Comparison of ENCODE assay signal across 1 mouse cellular context in the genomic region with DNA sequence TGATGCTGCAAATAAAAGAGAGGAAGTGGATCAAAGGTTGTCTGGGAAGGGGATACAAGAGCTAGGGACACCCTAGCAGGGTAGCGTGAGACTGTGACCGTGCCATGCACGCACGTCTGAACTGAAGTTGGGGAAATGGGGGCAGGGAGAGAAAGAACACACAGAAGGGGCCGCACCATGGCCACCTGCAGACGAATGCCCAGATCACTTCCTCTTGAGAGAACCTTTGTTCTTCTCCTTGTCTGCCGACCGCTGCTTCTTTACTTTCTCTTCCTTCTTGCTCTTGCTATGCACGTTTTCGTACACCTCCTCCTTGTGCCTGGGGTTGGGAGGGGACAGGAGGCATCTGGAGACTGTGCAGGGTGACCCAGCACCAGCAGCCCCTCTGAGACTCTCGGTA.
TF ChIP-seq lines count a peak whose summit lies in the region.

No protein-coding gene starts in this region.

TF ChIP-seq in CH12.LX, 34 proteins besides CTCF, POLR2A, EP300 and RAD21 (continued from another document):
- no peak for TF ChIP-seq CHD1 (IDR thresholded peaks at IDR 0.05; ENCODE audit: low read depth, low read length)
- peak; percentile 28; the same call in 1 of the 2 replicates for TF ChIP-seq NELFE (IDR thresholded peaks at IDR 0.05; ENCODE audit: low read depth, low read length)
- TF ChIP-seq SMC3 (IDR thresholded peaks at IDR 0.05; ENCODE audit: low read depth, low read length), result peak; percentile 28; the same call in 1 of the 2 replicates
- no peak for TF ChIP-seq USF1 (IDR thresholded peaks at IDR 0.05; ENCODE audit: low read depth, low read length)
- peak; percentile 98 for TF ChIP-seq BHLHE40 (IDR thresholded peaks at IDR 0.05; ENCODE audit: low read depth, low read length)
- peak; percentile 61; the same call in 1 of the 2 replicates for TF ChIP-seq POLR2AphosphoS2 (IDR thresholded peaks at IDR 0.05; ENCODE audit: low read depth, low read length)
- TF ChIP-seq PAX5 (IDR thresholded peaks at IDR 0.05; ENCODE audit: low read length), result no peak
- peak; percentile 73; the same call in 1 of the 2 replicates for TF ChIP-seq MEF2A (IDR thresholded peaks at IDR 0.05; ENCODE audit: borderline replicate concordance, low read depth, low read length)
- TF ChIP-seq HCFC1 (IDR thresholded peaks at IDR 0.05; ENCODE audit: low read depth, low read length), result peak; percentile 42
- no peak for TF ChIP-seq JUN (IDR thresholded peaks at IDR 0.05; ENCODE audit: insufficient read depth, low read depth, low read length)
- TF ChIP-seq MAFK (IDR thresholded peaks at IDR 0.05; ENCODE audit: insufficient replicate concordance, low read length), result 0 out of 2 replicates have a peak, but pooled peaks have one; percentile 10
- TF ChIP-seq KAT2A (IDR thresholded peaks at IDR 0.05; ENCODE audit: insufficient replicate concordance, low read length), result no peak
- TF ChIP-seq UBTF (IDR thresholded peaks at IDR 0.05; ENCODE audit: low read depth, low read length), result no peak
- TF ChIP-seq USF2 (conservative IDR thresholded peaks at IDR 0.05; ENCODE audit: low read depth, low read length), result no peak
- TF ChIP-seq ZC3H11A (IDR thresholded peaks at IDR 0.05; ENCODE audit: low read depth, low read length), result no peak
- TF ChIP-seq RCOR1 (conservative IDR thresholded peaks at IDR 0.05; ENCODE audit: low read depth, low read length), result peak; percentile 79
- TF ChIP-seq ZKSCAN1 (IDR thresholded peaks at IDR 0.05; ENCODE audit: borderline replicate concordance, low read depth, low read length), result no peak
- TF ChIP-seq CHD2 (IDR thresholded peaks at IDR 0.05; ENCODE audit: low read length), result peak; percentile 86
- no peak for TF ChIP-seq ZMIZ1 (IDR thresholded peaks at IDR 0.05; ENCODE audit: low read depth, low read length)
- peak; percentile 91 for TF ChIP-seq MYC (IDR thresholded peaks at IDR 0.05; ENCODE audit: low read depth, low read length)
- peak; percentile 96 for TF ChIP-seq TCF12 (IDR thresholded peaks at IDR 0.05; ENCODE audit: low read depth, low read length)
- peak; percentile 66 for TF ChIP-seq SIN3A (IDR thresholded peaks at IDR 0.05; ENCODE audit: low read length)
- peak; percentile 73 for TF ChIP-seq TBP (conservative IDR thresholded peaks at IDR 0.05; ENCODE audit: low read depth, low read length)
- TF ChIP-seq NRF1 (IDR thresholded peaks at IDR 0.05; ENCODE audit: low read depth, low read length), result no peak
- peak; percentile 87 for TF ChIP-seq ETS1 (conservative IDR thresholded peaks at IDR 0.05; ENCODE audit: low read depth, low read length)
- peak; percentile 86 for TF ChIP-seq IRF4 (IDR thresholded peaks at IDR 0.05; ENCODE audit: low read depth, low read length)
- TF ChIP-seq MAZ (IDR thresholded peaks at IDR 0.05; ENCODE audit: low read depth, low read length), result peak; percentile 87; the same call in 1 of the 2 replicates
